Mouse (Mus musculus) liver, adult 2 months (tissue): ENCODE results near the gene Aaas.

Experiments used
- CTCF ChIP-seq: fragments of 200-500 bp; IDR thresholded peaks from 2 replicates; pipeline ENCODE4 v1.5.1; 2011; ENCODE audit warnings: low read depth, low read length, control low read depth
- POLR2A ChIP-seq: fragments of 200-500 bp; IDR thresholded peaks from 2 replicates; pipeline ENCODE4 v1.6.1; 2011; ENCODE audit warnings: low read length, control low read depth; ENCODE audit not compliant: insufficient read depth; ENCODE audit errors: extremely low read depth

DNA sequence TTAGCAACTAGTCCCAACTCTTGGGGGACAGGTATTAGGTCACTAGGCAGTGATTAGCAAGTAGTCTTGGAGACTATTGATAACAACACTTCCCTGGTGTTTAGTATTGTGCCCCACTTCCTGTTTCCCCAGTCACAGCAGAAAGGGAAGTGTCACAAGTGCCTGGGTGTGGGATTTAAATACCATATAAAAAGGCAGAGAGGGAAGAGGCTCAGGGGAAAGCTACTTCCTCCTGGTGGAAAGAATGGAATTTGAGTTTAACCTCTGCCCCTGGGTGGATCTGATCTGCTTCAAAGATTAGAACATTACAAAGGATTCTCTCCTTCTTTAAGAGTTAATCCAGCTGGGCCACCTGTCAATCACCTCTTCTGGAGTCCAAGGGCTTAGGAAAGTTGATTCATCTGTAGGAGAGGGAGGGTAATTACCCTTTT is 43.0 kb upstream of the Aaas start:
- TF ChIP-seq CTCF (no peak), POLR2A (no peak)
